Mouse (Mus musculus) spleen, postnatal 4 days (tissue): ENCODE measurements around the gene Reck.

ENCODE experiments used
- DNase-seq, 2 experiments: peaks; one replicate each; pipeline ENCODE4 v3.0.0; 2022; ENCODE audit warnings: low spot score in 2 of 2

The Reck gene

GRCm38 (mm10) chr4:43903690-43904089 lies 28.4 kb downstream of the Reck start:
- no peak for DNase-seq

DNA sequence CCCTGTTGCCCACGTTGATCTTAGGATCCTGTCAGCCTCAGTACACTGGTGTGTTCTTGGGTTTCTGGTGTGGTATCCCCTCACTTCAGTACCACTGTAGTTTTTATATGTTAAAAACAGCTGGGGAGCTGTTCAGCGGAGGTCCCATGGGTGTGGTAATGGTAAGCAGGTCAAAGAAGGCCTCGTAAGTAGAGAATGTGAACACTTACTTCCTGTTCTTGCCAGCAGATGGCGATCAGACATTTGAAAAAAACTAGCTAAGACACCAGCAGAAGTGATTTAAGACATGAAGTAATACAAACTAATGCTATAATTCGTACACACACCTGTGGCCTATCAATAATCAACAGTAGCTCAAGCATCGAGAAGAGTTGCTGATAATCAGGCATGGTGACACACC lies 31.1 kb downstream of the Reck start:
- peak; percentile 31 to 69 for DNase-seq

DNA sequence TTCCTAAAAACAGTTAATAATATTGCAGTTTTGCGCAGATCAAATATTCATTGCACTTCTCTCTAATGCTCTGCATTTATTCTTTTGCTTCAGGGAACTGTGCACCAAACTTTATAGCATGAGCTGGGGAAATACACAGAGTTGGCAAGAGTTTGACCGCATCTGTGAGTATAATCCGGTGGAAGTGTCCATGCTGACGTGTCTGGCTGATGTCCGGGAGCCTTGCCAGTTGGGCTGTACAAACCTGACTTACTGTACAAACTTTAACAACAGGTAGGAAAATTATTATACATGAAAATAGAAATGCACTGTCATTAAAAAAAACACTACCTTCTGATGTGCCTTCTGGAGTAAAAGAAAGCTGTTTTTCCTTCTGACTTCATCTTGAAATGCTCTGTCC lies 42.9 kb downstream of the Reck start:
- DNase-seq: no peak

- no peak for DNase-seq
Measured at GRCm38 (mm10) chr4:43920602-43921001, 45.3 kb downstream of the Reck start.

DNA sequence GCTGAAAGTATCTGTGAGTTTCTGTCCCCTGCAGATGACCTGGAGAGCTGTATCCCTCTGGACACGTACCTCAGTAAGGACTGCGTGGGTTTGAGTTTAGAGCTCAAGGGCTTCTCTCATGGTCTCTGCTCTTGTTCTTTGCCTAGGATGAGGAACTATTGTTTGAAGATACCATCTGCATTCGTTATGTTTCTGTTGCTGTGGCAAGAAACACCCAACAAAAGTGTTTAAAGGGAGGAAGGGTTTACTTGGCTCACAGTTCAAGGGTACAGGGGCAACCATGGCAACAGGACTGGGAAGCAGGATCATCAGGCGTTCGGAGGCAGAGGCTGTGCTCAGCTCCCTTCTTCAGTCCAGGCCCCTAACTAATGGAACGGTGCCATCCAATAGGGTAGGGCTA lies 49.8 kb downstream of the Reck start:
- no peak for DNase-seq

DNA sequence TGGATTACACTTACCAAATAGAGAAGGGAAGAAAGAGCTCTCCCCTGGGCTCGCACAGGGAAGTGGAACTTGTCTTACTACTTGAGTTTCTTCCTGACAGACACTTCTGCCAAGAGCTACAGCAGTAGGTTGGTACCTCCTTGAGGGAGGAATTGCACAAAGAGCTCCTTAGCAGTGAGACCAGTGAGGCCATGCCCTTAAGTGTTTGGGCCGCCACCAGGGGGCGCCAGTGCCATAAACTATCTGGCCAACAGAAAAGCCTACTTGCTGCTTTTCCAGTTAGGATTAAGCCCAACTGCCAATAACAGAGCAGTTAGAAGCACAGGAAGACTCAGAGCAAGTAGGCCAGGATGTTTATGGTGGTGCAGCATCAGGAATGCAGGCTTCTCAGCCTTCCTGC lies 50.4 kb downstream of the Reck start:
- DNase-seq: peak; percentile 77 to 94

GRCm38 (mm10) chr4:43927826-43928225 lies 52.5 kb downstream of the Reck start:
- peak; percentile 60 to 86 for DNase-seq

DNA sequence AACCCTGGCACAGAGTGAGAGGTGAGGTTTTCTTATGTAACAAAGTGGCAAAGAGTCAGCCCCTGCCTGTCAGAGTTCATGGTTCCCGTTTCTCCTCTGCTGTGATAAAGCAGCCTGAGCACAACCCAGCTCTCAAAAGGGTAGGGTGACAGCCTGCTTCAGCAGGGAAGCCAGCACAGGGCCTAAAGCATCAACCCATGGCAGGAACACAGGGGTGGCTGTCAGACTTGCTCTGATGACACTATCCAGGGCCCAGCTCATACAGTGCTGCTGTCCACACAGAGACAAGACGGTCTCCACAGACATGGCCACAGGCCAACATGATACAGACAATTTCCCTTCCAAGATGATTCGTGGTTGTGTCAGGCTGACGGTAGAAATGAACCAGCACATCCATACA lies 56.5 kb downstream of the Reck start:
- no peak for DNase-seq

- no peak for DNase-seq
Measured at GRCm38 (mm10) chr4:43936186-43936585, 60.9 kb downstream of the Reck start.

GRCm38 (mm10) chr4:43936749-43937674 lies 61.7 kb downstream of the Reck start:
- DNase-seq: peak in 1 of 2 experiments; percentile 32

DNA sequence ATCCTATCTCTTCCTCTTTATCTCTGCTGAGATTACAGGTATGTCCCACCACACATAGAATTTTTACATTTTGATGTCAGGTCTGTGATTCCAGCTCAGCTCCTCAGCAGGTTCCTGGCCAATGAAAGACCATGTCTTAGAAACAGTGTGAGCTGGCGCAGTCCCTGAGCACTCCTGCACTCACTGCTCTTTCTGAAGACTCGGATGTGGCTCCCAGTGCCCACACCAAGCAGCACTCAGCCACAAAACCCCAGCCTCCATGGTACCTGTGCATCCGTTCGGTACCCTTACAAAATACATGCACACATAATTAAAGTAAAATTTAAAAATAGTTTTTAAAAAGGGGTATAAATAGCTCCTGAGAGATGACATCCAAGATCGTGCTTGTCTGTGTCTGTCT lies 66.0 kb downstream of the Reck start:
- DNase-seq: no peak

DNA sequence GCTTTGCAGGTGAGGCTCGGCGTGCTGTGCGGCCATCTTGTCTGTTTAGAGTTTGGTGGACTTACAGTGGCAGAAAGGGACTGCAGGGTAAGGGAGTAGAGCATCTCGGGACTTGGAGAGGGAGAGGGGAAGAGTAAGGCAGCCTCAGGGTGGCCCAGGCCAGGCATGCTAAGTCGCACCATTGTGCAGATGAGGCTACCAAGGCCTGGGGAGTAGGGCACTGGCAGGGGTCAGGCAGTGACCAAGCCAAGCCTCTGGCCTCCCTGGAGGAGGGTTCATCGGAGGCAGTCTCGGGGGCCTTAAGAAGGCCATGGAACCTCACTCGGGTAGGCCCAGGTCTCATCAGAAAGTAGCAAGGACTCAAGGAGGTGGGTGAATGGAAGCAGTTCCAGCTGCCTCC lies 67.1 kb downstream of the Reck start:
- DNase-seq: no peak

DNA sequence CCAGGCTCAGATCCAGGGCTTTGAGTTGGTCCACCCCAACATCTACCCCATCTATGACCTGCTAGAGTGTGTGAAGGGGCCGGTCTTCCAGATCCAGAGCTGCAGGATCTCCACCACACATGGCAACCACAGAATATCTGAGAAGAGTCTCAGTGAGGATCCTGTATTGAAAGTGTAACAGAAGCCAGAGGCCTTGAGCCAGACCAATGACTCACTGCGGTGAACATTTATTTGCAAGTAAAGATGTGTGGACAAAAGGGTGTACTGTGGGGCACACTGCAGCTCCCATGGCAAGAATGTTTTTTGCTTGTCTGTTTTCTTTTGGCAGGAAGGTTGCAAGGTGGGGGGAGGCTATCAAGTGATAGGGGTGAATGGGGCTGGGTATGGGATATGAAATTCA lies 72.2 kb downstream of the Reck start:
- no peak for DNase-seq

- DNase-seq: peak; percentile 89 to 95
Measured at GRCm38 (mm10) chr4:43957292-43957845, 82.0 kb downstream of the Reck start, which contains the start of gene Glipr2. Gene Glipr2 (plus strand): TSS chr4:43957401.

DNA sequence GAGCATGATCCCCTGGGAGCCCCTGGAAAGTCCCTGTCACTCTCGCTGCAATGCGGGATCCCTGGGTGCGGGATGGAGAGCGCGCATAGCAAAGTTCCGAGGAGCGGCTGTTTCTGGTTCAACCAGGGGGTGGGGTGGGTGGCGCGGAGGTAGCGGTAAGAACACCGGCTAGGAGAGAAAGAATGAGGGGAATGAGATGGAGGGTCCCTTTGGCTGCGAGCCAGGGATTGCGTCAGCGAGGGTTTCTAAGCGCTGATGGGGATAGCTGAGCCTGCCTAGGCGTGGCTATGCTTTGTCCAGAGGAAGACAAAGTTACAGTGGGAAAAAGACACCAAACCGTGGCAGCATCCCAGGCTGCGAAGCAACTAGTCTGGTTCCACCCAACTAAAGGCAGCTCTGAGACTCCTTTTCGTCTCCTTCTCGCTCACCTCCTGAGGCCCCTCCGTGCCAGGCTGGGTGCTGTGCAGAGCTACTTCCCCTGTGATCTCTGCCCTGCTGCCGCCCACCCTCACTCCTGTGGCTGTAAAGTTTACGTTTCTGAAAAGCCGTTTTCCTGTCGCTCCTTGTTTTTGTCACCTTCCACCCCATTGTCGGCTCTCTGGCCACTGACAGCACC lies 82.6 kb downstream of the Reck start:
- peak; percentile 45 to 77 for DNase-seq

- peak in 1 of 2 experiments; percentile 27 for DNase-seq
Measured at GRCm38 (mm10) chr4:43959523-43960179, 84.3 kb downstream of the Reck start.

- DNase-seq: peak in 1 of 2 experiments; percentile 22
Measured at GRCm38 (mm10) chr4:43960207-43960606, 84.9 kb downstream of the Reck start.

DNA sequence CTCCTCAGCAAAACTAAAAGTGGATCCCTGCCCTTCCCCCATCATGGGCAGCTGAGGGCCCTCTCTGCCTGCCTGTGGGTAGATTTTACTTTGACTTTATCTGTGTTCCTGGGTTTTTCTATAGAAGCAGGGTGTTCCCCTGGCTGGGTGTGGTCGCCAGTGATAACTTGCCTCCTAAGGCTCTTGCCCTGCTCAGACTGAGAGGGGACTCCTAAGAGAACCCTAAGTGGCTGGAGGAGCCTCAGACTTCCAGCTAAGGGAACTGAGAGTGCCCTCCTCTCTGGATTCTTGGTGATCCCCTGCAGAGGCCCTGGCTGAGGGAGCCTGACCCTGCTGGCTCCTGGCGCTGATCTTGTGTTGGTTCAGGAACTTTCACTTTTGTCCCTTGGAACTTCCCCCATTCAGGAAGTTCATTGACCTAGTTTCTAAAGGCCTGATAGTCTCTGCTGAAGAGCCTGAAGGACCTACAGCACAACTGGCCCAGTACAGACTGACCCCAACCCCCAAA lies 89.0 kb downstream of the Reck start:
- peak; percentile 74 to 81 for DNase-seq

DNA sequence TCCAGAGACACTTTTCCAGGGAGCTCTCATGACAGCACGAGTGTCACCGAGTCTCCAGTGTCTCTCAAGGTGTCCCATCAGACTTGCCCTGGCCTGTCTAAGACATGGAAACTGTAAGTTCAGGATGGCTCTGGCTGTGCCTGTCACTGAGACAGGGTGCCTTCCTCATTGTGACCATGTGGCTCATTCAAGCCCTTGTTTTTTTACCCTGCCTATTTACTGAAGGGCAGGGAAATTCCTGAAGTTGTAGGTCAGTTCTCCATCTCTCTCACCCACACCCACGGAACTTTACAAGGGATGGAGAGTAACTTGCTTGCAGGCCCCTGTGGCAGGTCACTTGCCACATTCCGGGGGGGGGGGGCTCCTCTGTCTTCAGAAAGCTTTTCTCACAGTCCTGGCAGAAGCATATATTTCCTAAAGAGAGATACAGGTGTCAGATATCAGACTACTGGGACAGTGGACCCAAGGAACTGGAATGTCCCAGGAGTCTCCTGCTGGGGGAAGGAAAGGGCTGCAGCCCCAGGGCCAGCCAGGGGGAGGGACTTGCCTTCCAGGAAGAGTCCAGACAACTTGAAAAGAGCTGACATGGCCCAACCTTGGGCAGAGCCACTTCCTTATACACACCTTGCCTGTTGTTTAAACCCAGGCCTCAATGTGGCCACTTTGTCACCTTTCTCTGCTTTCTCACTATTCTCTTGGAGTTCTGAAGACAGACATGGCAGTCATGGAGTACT lies 89.8 kb downstream of the Reck start:
- DNase-seq: peak in 1 of 2 experiments; percentile 34

DNA sequence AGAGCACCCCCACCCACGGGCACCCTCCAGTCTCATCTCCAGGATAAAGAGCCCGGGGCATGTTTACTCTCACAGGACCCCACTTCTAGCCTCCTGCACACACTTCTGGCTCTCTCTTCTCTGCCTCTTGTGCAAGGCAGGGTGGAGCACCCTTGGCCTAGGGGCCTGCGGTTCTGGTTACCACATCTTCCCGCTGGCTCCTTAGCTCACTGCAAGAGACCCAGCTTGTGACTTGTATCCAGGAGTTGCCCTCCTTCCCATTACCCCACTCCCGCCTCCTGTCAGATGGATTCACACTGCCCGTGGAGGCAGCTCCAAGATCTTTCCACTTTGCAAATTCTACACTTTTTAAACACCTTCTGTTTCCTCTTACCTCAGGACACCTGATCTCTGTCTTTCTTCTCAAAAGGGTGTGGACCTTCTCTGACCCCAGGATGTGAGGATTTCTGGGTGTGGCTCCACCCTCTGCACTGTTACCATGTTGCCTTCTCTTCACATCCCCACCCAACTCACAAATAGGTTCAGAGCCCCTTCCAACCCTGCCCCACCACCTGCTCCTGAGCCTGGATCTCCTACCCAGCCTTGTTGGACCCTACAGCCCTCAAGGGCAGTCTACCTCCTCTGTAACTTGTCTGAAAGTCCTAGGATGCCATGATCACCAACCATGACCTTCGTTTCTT lies 90.7 kb downstream of the Reck start:
- peak in 1 of 2 experiments; percentile 43 for DNase-seq

- no peak for DNase-seq
Measured at GRCm38 (mm10) chr4:43968650-43969049, 93.3 kb downstream of the Reck start.
